Mouse (Mus musculus) limb, embryonic 11.5 days (tissue): ENCODE data around the gene Arid5a. TPM values are rescaled to one million over a fixed set of nuclear protein-coding genes. Genes with fewer than 3 reads are reported as not detected.

Experiments used
- ATAC-seq: fragments of 200-750 bp; cut with Nextera tagmentation; 2 replicates; pipeline ENCODE4 v1.8.0; 2017; ENCODE audit warnings: low read depth; ENCODE audit not compliant: insufficient number of reproducible peaks, low FRiP score, low TSS enrichment
- DNase-seq: peaks from one replicate; pipeline ENCODE4 v3.0.0-alpha.2; 2015; ENCODE audit warnings: low spot score
- H3K27ac ChIP-seq: fragments of 300-500 bp; sonication (generic); replicated peaks from 2 replicates; pipeline ENCODE4 v1.5.1; 2014; ENCODE audit warnings: low read depth, mild to moderate bottlenecking, low read length
- H3K27me3 ChIP-seq: fragments of 300-500 bp; sonication (generic); 2 replicates; pipeline ENCODE4 v1.6.1; 2014; ENCODE audit warnings: mild to moderate bottlenecking, low read length, mixed read lengths; ENCODE audit not compliant: control insufficient read depth, insufficient read depth
- H3K36me3 ChIP-seq: fragments of 300-500 bp; sonication (generic); 2 replicates; pipeline ENCODE4 v1.6.1; 2014; ENCODE audit warnings: mild to moderate bottlenecking, low read length, moderate library complexity, mixed read lengths; ENCODE audit not compliant: control insufficient read depth, insufficient read depth
- H3K4me1 ChIP-seq: fragments of 300-500 bp; sonication (generic); 2 replicates; pipeline ENCODE4 v1.6.1; 2014; ENCODE audit warnings: low read length, mixed read lengths; ENCODE audit not compliant: control insufficient read depth, insufficient read depth
- H3K4me2 ChIP-seq: fragments of 300-500 bp; sonication (generic); 2 replicates; pipeline ENCODE4 v1.6.1; 2014; ENCODE audit warnings: low read depth, mild to moderate bottlenecking, moderate library complexity; ENCODE audit not compliant: severe bottlenecking
- H3K4me3 ChIP-seq: fragments of 300-500 bp; sonication (generic); 2 replicates; pipeline ENCODE4 v1.5.1; 2014; ENCODE audit warnings: low read depth, low read length
- H3K9ac ChIP-seq: fragments of 300-500 bp; sonication (generic); 2 replicates; pipeline ENCODE4 v1.6.1; 2014; ENCODE audit warnings: mild to moderate bottlenecking, low read length
- H3K9me3 ChIP-seq: fragments of 300-500 bp; sonication (generic); 2 replicates; pipeline ENCODE4 v1.6.1; 2016; ENCODE audit warnings: low read length; ENCODE audit not compliant: control insufficient read depth
- WGBS: fragments of 180-500 bp; shearing (Covaris S2); extraction: QIAGEN DNeasy Blood & Tissue Kit; methylation state at CpG from one replicate; pipeline ENCODE4 v1.1.7; 2014; 5-methylcytosine and 5-hydroxymethylcytosine counted together
- polyA plus RNA-seq: library from polyadenylated mRNA; unstranded; fragments of >200 nt; fragmentation: Nextera tagmentation; extraction: Ambion mirVana; gene quantifications from 2 replicates; pipeline ENCODE4 v1.2.1, GENCODE M21; 2014

Gene Arid5a
- polyA plus RNA-seq, 1 experiment from 2014 or later: 2.8 TPM

GRCm38 (mm10) chr1:36277267-36278060 is 30.1 kb upstream of the Arid5a start:
- no peak overlapping the region for H3K27ac ChIP-seq
- no peak overlapping the region for H3K9ac ChIP-seq
- no peaks in the 10 kb centered on the region for H3K9me3 ChIP-seq
- no peak overlapping the region for H3K4me3 ChIP-seq
- no peaks in the 10 kb centered on the region for H3K27me3 ChIP-seq
- DNase-seq (peak; percentile 91), ATAC-seq (peak; percentile 45)
- no peaks in the 10 kb centered on the region for H3K36me3 ChIP-seq
- 19% methylated on average over 7 of the region's 7 CpGs for WGBS
- H3K4me2 ChIP-seq: no peak overlapping the region
- peaks cover 6% of the 10 kb centered on the region for H3K4me1 ChIP-seq

GRCm38 (mm10) chr1:36279202-36279601 is 28.3 kb upstream of the Arid5a start:
- Histone ChIP-seq H3K9ac (no peak overlapping the region), H3K36me3 (no peaks in the 10 kb centered on the region), H3K4me1 (no peaks in the 10 kb centered on the region), H3K4me2 (no peak overlapping the region), H3K27ac (no peak overlapping the region), H3K4me3 (no peak overlapping the region), H3K9me3 (no peaks in the 10 kb centered on the region), H3K27me3 (no peaks in the 10 kb centered on the region)
- 22% methylated on average over 3 of the region's 3 CpGs for WGBS
- ATAC-seq (no peak), DNase-seq (peak; percentile 88)

GRCm38 (mm10) chr1:36280938-36281337 is 26.6 kb upstream of the Arid5a start:
- no peak overlapping the region for H3K4me2 ChIP-seq
- 85% methylated on average over 3 of the region's 3 CpGs for WGBS
- ATAC-seq: no peak
- no peak for DNase-seq
- no peak overlapping the region for H3K4me3 ChIP-seq
- H3K9ac ChIP-seq: no peak overlapping the region
- H3K36me3 ChIP-seq: no peaks in the 10 kb centered on the region
- H3K27ac ChIP-seq: no peak overlapping the region
- no peaks in the 10 kb centered on the region for H3K9me3 ChIP-seq
- no peaks in the 10 kb centered on the region for H3K27me3 ChIP-seq
- no peaks in the 10 kb centered on the region for H3K4me1 ChIP-seq

- no peak overlapping the region for H3K9ac ChIP-seq
- WGBS: 89% methylated on average over 6 of the region's 6 CpGs
Observed at GRCm38 (mm10) chr1:36281849-36282248, 25.7 kb upstream of the Arid5a start.

GRCm38 (mm10) chr1:36293470-36293869 is 14.1 kb upstream of the Arid5a start:
- no peaks in the 10 kb centered on the region for H3K36me3 ChIP-seq
- H3K9ac ChIP-seq: no peak overlapping the region
- no peaks in the 10 kb centered on the region for H3K4me1 ChIP-seq
- DNase-seq (no peak), ATAC-seq (no peak)
- H3K4me2 ChIP-seq: no peak overlapping the region
- no peak overlapping the region for H3K4me3 ChIP-seq
- 90% methylated on average over 8 of the region's 8 CpGs for WGBS
- no peaks in the 10 kb centered on the region for H3K9me3 ChIP-seq
- H3K27ac ChIP-seq: no peak overlapping the region
- no peaks in the 10 kb centered on the region for H3K27me3 ChIP-seq

More at GRCm38 (mm10) chr1:36281849-36282248, 25.7 kb upstream of the Arid5a start:
- no peaks in the 10 kb centered on the region for H3K9me3 ChIP-seq
- no peak overlapping the region for H3K4me3 ChIP-seq
- H3K4me2 ChIP-seq: no peak overlapping the region
- no peak for DNase-seq
- no peak overlapping the region for H3K27ac ChIP-seq
- no peaks in the 10 kb centered on the region for H3K27me3 ChIP-seq
- H3K36me3 ChIP-seq: no peaks in the 10 kb centered on the region
- no peaks in the 10 kb centered on the region for H3K4me1 ChIP-seq
- ATAC-seq: no peak

- Histone ChIP-seq H3K9me3 (no peaks in the 10 kb centered on the region), H3K4me1 (no peaks in the 10 kb centered on the region), H3K4me3 (no peak overlapping the region), H3K36me3 (no peaks in the 10 kb centered on the region), H3K27me3 (peaks cover 3% of the 10 kb centered on the region; the same call in 1 of the 2 replicates), H3K9ac (no peak overlapping the region), H3K4me2 (no peak overlapping the region), H3K27ac (no peak overlapping the region)
- 87% methylated on average over 3 of the region's 3 CpGs for WGBS
- DNase-seq: no peak
- ATAC-seq: no peak
Observed at GRCm38 (mm10) chr1:36294402-36294801, 13.1 kb upstream of the Arid5a start.

- WGBS: 75% methylated on average over 9 of the region's 9 CpGs
- Histone ChIP-seq H3K27ac (no peak overlapping the region), H3K4me3 (no peak overlapping the region), H3K4me2 (no peak overlapping the region), H3K4me1 (no peaks in the 10 kb centered on the region), H3K27me3 (peaks cover 8% of the 10 kb centered on the region; the same call in 1 of the 2 replicates), H3K36me3 (no peaks in the 10 kb centered on the region), H3K9me3 (no peaks in the 10 kb centered on the region), H3K9ac (no peak overlapping the region)
- ATAC-seq (no peak), DNase-seq (no peak)
Observed at GRCm38 (mm10) chr1:36296466-36297149, 10.9 kb upstream of the Arid5a start.

GRCm38 (mm10) chr1:36298107-36298506 is 9.4 kb upstream of the Arid5a start:
- 72% methylated on average over 4 of the region's 4 CpGs for WGBS
- peaks cover 10% of the 10 kb centered on the region for H3K27me3 ChIP-seq

More at GRCm38 (mm10) chr1:36298107-36298506, 9.4 kb upstream of the Arid5a start:
- no peaks in the 10 kb centered on the region for H3K9me3 ChIP-seq
- H3K27ac ChIP-seq: no peak overlapping the region
- H3K36me3 ChIP-seq: no peaks in the 10 kb centered on the region
- no peak overlapping the region for H3K9ac ChIP-seq
- no peak overlapping the region for H3K4me3 ChIP-seq
- DNase-seq (no peak), ATAC-seq (no peak)
- no peak overlapping the region for H3K4me2 ChIP-seq
- no peaks in the 10 kb centered on the region for H3K4me1 ChIP-seq
